Mouse (Mus musculus): ENCODE data around the gene Hmmr.
A peak's percentile ranks its signal among the peaks of the same experiment; 100 is the strongest.

The Hmmr gene

DNA sequence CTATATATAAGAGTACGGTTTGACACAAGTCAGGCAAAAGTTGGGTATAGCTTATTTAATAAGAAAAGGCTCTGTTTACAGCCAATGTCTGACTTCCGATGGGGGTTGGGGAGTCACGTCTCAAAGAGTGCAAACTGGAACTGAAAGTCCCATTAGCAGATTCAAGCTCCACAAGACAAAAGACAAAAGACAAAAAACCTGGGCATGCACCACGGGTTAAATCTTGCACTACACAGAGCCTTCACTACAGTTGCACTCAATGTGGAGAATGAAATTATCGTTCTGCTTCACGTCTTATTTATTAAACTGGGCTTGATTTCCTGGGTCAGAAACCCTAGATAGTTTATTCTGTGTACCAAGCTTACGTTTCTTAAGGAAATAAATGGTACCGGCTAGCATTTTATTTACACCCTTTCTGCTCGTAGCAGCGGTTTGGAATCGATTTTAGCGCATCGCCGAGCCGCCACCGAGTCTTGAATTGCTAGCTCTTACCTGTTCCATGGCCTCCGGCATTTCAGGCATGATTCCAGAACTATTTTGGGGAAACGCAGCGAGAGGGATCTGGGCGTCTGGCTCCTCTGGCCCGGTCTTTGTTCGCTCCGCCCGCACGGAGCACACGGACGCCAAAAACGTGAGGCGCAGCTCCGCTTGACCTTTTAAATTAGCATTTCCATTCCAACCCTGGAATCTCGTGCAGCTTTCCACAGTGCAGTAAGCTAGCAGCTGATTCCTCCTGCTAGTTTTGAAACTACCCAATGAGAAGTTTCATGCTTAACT, 38.7 kb downstream of the Hmmr start:
- peak; percentile 70 for DNase-seq (ENCODE audit: low spot score)

DNA sequence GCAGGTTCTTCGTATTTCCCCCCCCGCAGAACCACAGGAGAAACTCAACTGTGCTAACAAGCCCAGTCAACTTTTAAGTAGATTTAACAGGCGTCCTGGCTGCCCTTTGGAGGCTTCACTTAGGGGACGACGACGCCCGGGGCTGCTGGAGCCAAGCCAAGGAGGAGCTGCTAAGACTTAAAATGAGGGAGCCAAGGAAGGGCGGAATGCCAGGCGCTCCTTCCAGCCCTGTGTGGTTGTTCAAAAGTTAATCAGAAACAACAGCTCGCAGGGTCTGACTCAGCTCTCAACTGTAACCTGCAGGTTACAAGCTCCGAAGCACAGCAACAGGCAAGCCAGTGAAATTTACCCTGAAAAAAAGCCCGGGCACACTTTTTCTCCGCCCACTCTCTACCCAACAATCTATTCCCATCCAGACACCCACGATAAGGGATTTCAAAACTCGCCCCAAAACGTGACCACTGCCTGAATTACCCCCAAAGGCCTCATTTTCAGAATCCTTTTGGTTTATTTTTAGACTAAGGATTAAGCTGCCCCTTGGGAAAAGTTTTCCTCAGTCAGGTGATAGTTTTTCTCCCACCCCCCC, 39.8 kb downstream of the Hmmr start:
- peak; percentile 74 for DNase-seq (ENCODE audit: low spot score)

DNA sequence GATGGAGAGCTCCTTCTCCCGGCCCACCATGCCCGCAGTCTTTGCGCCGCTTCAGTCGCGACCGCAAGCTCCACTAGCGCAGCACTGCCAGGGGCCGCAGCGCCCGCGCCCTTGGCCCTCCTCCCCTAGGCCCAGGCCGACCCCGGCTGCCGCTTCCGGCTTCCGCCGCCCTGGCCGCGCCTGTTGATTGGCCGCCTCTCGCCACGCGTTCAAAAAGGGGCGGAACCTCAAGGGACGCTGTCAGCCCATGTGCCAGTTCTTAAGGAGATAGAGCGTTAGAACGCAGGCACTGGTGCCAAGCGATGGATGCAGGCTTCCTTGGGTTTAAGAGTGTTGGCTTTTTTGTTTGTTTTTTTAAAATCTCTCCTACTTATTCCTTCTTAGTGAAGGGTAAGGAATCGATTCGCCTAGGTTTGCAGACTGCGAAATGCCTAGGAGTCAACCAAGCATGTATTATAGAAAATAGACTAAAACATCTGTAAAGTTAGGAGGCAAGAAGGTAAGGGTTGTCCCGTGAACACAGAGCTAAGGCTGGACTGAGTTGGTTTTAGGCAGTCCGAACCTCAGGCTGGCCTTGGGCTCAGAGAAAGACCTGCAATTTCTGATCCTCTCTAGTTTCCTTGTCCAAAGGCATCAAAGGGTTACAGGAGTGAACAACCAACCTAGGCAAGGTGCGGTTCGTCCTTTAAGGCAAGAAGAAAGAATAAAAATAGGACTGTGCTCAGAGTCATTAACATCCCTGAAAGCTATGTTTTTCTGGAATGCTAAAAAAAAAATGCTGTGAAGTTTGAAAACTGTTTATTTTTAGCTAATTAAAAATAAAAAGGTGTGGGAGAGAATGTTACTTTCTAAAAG, 40.5 kb downstream of the Hmmr start:
- DNase-seq (ENCODE audit: low spot score), result peak; percentile 94

GRCm38 (mm10) chr11:40692101-40692509, 41.1 kb downstream of the Hmmr start:
- no peak for DNase-seq (ENCODE audit: low spot score)

GRCm38 (mm10) chr11:40690444-40691127, 42.6 kb downstream of the Hmmr start:
- no peak for DNase-seq (ENCODE audit: low spot score)

DNA sequence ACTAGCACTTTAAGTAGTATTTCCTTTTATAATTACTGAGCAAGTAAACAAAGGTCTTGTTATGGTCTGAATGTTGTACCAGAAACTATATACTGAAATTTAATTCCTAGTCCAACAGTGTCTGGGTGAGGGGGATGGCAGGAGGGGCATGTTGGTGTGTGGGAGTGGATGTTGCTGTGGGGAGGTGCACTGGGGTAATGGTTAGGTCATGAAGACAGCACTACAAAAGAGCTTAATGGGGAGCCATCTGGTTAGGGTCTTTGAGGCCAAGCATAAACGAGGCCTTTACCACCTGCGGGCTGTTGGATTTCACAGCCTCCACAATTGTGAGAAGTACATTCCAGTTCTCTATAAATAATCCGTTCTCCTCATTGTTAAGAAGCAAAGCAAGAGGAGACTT, 49.9 kb downstream of the Hmmr start:
- DNase-seq (ENCODE audit: low spot score), result no peak

DNA sequence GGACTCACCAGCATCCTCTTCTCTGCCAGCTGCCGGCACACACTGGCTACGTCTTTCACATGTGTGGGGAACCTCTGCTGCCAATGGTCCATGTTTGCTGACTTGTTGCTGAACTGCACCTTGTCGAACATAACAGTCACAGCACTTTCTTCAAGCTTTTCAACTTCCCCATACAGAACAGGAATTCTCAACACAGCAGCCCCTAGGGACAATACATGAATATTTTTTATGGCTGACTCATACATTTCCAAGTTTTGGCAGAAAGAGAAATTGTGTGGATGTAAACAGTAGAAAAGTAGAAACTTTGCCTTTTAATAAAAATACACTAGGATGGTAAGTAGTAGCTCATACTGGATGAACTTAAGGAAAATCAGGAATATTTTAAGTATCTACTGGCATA, 50.8 kb downstream of the Hmmr start:
- DNase-seq (ENCODE audit: low spot score), result no peak

DNA sequence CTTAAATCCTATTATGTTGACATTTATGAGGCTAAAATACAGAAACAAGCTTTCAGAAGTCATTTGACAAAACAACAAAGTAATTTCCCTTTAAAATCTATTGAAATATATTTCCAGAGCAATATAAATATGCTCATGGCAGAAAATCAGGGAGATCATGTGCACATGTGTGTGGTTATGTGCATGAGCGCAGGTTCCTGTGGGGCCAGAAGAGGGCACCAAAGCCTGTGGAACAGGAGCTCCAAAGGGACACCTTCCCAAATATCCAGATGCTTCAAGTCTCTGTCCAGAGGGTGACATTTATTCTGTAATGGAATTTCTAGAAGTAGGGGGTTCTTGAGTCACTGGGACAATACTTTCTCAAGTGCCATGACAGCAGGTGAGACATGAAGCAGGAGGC, 56.1 kb downstream of the Hmmr start:
- no peak for DNase-seq (ENCODE audit: low spot score)

DNA sequence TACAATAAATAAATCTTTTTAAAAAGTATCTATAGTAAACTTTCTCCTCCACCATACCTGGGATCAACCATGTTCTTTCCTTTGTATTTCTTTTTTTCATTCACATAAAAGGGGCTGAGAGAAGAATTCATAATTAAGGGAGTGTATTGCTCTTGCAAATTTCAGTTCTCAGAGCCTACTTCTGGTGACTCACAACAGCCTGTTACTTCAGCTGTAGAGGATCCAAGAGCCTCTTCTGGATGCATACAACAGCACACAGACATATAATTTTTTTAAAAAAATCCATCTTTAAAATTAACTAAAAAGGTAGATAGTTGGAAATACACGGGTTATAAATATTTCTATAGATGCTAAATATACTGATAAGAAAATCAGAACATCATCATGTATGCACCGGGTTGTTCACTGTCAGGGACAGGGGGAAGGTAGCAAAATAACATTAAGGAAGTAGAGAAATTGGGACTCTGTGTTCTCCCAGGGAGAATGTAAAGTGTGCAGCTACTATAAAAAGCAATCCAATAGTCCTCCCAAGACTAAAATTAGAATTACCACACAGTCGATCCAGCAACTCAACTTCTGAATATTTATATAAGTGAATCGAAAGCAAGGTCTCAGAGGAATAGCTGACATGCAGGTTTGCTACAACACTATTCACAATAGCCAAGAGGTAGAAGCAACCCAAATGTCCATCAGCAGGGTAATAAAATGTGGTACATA, 58.0 kb downstream of the Hmmr start:
- no peak for DNase-seq (ENCODE audit: low spot score)

Measured in yolk sac, embryonic 10.5 days (tissue).